Mouse (Mus musculus) frontal cortex, postnatal 10 days (tissue): ENCODE data around the gene Olfr818.
"Not testable (repeated sequence)": the region's sequence is repeated elsewhere in the genome, so short reads cannot be mapped to it uniquely, and the experiment has no call there.

Source experiments
- DNase-seq, 2 experiments: peaks; one replicate each; pipeline ENCODE4 v3.0.0; 2022; ENCODE audit warnings: low spot score in 2 of 2, mixed read lengths in 1 of 2

Gene Olfr818

GRCm38 (mm10) chr10:129949000-129949399 is at the start of gene Olfr818:
Olfr818 (minus strand) TSS chr10:129949100.
- no peak for DNase-seq

DNA sequence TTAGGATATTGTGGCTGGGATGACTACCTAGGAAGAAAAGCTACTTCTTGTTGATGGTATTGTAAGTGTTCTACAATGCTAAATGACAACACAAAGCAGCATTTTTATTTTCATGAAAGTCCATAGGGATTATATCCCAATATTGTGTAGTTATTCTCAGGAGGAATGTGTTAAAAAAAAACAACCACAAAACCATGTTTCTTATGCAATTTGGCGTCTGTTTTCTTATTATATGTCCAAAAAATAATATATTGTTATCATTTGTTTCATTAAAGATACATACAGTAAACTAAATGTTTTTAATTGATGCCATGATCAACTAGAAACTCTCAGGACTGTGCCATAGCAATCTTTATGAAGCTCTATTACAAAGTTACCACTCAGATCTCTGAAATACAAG is 36.1 kb upstream of the Olfr818 start, which contains the start of gene Gm10310:
Gene Gm10310 (minus strand): TSS at position 101 of the 400 bp plus-strand sequence.
- not testable (repeated sequence) for DNase-seq

- DNase-seq: not testable (repeated sequence)
Observed at GRCm38 (mm10) chr10:129981867-129982266, 33.0 kb upstream of the Olfr818 start.

DNA sequence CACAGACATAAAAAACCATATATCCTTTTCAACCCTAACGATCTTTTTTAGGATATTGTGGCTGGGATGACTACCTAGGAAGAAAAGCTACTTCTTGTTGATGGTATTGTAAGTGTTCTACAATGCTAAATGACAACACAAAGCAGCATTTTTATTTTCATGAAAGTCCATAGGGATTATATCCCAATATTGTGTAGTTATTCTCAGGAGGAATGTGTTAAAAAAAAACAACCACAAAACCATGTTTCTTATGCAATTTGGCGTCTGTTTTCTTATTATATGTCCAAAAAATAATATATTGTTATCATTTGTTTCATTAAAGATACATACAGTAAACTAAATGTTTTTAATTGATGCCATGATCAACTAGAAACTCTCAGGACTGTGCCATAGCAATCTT is 27.1 kb upstream of the Olfr818 start, which contains the start of gene Olfr247:
Gene Olfr247 (minus strand): TSS at position 101 of the 400 bp plus-strand sequence.
- not testable (repeated sequence) for DNase-seq

DNA sequence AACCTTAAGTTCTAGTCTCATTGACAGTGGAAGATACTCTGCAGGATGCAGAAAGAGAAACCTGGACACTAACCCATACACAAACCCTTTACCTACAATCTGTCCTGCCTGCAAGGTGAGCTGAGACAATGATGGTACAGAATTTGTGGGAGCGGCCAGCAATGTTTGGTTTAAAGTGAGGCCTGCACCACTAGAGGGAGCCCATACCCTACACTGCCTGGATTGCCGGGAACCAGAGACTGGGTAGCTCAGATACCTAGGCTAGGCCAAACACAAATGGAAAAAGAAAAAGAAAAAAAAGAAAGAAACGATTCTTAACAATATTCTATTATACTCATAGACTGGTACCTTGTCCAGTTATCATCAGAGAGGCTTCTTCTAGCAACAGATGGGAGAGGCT is 24.1 kb upstream of the Olfr818 start:
- DNase-seq: not testable (repeated sequence)

DNA sequence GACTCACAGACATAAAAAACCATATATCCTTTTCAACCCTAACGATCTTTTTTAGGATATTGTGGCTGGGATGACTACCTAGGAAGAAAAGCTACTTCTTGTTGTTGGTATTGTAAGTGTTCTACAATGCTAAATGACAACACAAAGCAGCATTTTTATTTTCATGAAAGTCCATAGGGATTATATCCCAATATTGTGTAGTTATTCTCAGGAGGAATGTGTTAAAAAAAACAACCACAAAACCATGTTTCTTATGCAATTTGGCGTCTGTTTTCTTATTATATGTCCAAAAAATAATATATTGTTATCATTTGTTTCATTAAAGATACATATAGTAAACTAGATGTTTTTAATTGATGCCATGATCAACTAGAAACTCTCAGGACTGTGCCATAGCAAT is 18.3 kb upstream of the Olfr818 start, which contains the start of gene Olfr819:
Gene Olfr819 (minus strand): TSS at position 101 of the 400 bp plus-strand sequence.
- DNase-seq: not testable (repeated sequence)

- DNase-seq: not testable (repeated sequence)
Observed at GRCm38 (mm10) chr10:129966232-129966631, 17.3 kb upstream of the Olfr818 start.

GRCm38 (mm10) chr10:129915497-129915896 is 33.4 kb downstream of the Olfr818 start, which contains the start of gene Olfr816:
Olfr816 (minus strand) TSS chr10:129915597.
- no peak for DNase-seq

- not testable (repeated sequence) for DNase-seq
Observed at GRCm38 (mm10) chr10:129905767-129906166, 43.1 kb downstream of the Olfr818 start, which contains the start of gene Olfr815. Olfr815 (minus strand) TSS chr10:129905867.
